Mouse (Mus musculus) macrophage (primary cell): ENCODE results near the gene Kat6b. TPM values are rescaled to one million over a fixed set of nuclear protein-coding genes. Genes with fewer than 3 reads are reported as not detected.
A peak's percentile ranks its signal among the peaks of the same experiment; 100 is the strongest.
"Not testable (repeated sequence)": the region's sequence is repeated elsewhere in the genome, so short reads cannot be mapped to it uniquely, and the experiment has no call there.

Experiments used
- H3K27ac ChIP-seq: fragments of 350-480 bp; formaldehyde crosslinking; 2 replicates; pipeline ENCODE4 v1.9.0; 2021
- H3K36me3 ChIP-seq: fragments of 350-480 bp; formaldehyde crosslinking; 2 replicates; pipeline ENCODE4 v1.9.0; 2021; ENCODE audit errors: inconsistent target
- H3K4me3 ChIP-seq: fragments of 350-480 bp; formaldehyde crosslinking; 2 replicates; pipeline ENCODE4 v1.9.0; 2021; ENCODE audit errors: inconsistent target
- H3K79me2 ChIP-seq: fragments of 350-480 bp; formaldehyde crosslinking; 2 replicates; pipeline ENCODE4 v1.9.0; 2021; ENCODE audit errors: inconsistent target
- WGBS: methylation state at CpG from one replicate; pipeline ENCODE4 v1.1.7; 2026; ENCODE audit warnings: inconsistent platforms; ENCODE audit not compliant: missing documents; 5-methylcytosine and 5-hydroxymethylcytosine counted together
- polyA plus RNA-seq: library from polyadenylated mRNA; stranded (reverse); fragments of 250-400 nt; gene quantifications from 3 replicates; pipeline ENCODE4 v1.2.4, GENCODE M21; 2018; ENCODE audit warnings: inconsistent platforms

Kat6b gene
- polyA plus RNA-seq, 1 experiment from 2014 or later = 10.1 TPM

GRCm38 (mm10) chr14:21636548-21636947 lies 155.3 kb downstream of the Kat6b start:
- Histone ChIP-seq H3K27ac (no peak overlapping the region), H3K79me2 (no peaks in the 10 kb centered on the region), H3K36me3 (no peaks in the 10 kb centered on the region), H3K4me3 (no peak overlapping the region)
- WGBS = 73% methylated on average over 6 of the region's 6 CpGs

- Histone ChIP-seq H3K79me2 (no peaks in the 10 kb centered on the region), H3K4me3 (no peak overlapping the region), H3K27ac (no peak overlapping the region), H3K36me3 (no peaks in the 10 kb centered on the region)
- WGBS = 92% methylated on average over 3 of the region's 4 CpGs
Observed at GRCm38 (mm10) chr14:21640806-21641435, 159.7 kb downstream of the Kat6b start.

GRCm38 (mm10) chr14:21653813-21654212 lies 172.6 kb downstream of the Kat6b start:
- H3K4me3 ChIP-seq = no peak overlapping the region
- H3K36me3 ChIP-seq = no peaks in the 10 kb centered on the region
- H3K79me2 ChIP-seq = no peaks in the 10 kb centered on the region
- H3K27ac ChIP-seq = no peak overlapping the region
- 20% methylated on average over 2 of the region's 2 CpGs for WGBS

- no peak overlapping the region for H3K27ac ChIP-seq
- 93% methylated on average over 13 of the region's 13 CpGs for WGBS
- no peaks in the 10 kb centered on the region for H3K79me2 ChIP-seq
- no peaks in the 10 kb centered on the region for H3K36me3 ChIP-seq
- H3K4me3 ChIP-seq = no peak overlapping the region
Observed at GRCm38 (mm10) chr14:21659155-21659554, 177.9 kb downstream of the Kat6b start.

GRCm38 (mm10) chr14:21659652-21660051 lies 178.4 kb downstream of the Kat6b start:
- Histone ChIP-seq H3K27ac (no peak overlapping the region), H3K79me2 (no peaks in the 10 kb centered on the region), H3K36me3 (no peaks in the 10 kb centered on the region), H3K4me3 (no peak overlapping the region)
- 39% methylated on average over 5 of the region's 5 CpGs for WGBS

GRCm38 (mm10) chr14:21662465-21663142 lies 181.4 kb downstream of the Kat6b start:
- H3K36me3 ChIP-seq = no peaks in the 10 kb centered on the region
- H3K27ac ChIP-seq = no peak overlapping the region
- H3K79me2 ChIP-seq = no peaks in the 10 kb centered on the region
- 80% methylated on average over 8 of the region's 8 CpGs for WGBS
- H3K4me3 ChIP-seq = no peak overlapping the region

GRCm38 (mm10) chr14:21669218-21669617 lies 188.0 kb downstream of the Kat6b start:
- 0 out of 2 replicates have a peak, but pooled peaks cover 6% of the 10 kb centered on the region for H3K36me3 ChIP-seq
- H3K79me2 ChIP-seq = no peaks in the 10 kb centered on the region
- H3K27ac ChIP-seq = no peak overlapping the region
- no peak overlapping the region for H3K4me3 ChIP-seq
- 92% methylated on average over 11 of the region's 11 CpGs for WGBS

GRCm38 (mm10) chr14:21669633-21670421 lies 188.6 kb downstream of the Kat6b start:
- Histone ChIP-seq H3K79me2 (no peaks in the 10 kb centered on the region), H3K27ac (no peak overlapping the region), H3K36me3 (0 out of 2 replicates have a peak, but pooled peaks cover 6% of the 10 kb centered on the region), H3K4me3 (no peak overlapping the region)
- WGBS = 96% methylated on average over 11 of the region's 11 CpGs

GRCm38 (mm10) chr14:21670422-21671006 lies 189.3 kb downstream of the Kat6b start:
- not testable (repeated sequence) for H3K36me3 ChIP-seq, H3K27ac ChIP-seq, H3K79me2 ChIP-seq, H3K4me3 ChIP-seq
- WGBS = 95% methylated on average over 15 of the region's 15 CpGs

GRCm38 (mm10) chr14:21673100-21673499 lies 191.9 kb downstream of the Kat6b start:
- Histone ChIP-seq H3K79me2 (no peaks in the 10 kb centered on the region), H3K36me3 (0 out of 2 replicates have a peak, but pooled peaks cover 6% of the 10 kb centered on the region), H3K27ac (0 out of 2 replicates have a peak overlapping the region, but pooled peaks have one; percentile 25), H3K4me3 (no peak overlapping the region)
- 96% methylated on average over 4 of the region's 4 CpGs for WGBS

GRCm38 (mm10) chr14:21674471-21674870 lies 193.2 kb downstream of the Kat6b start:
- H3K27ac ChIP-seq = no peak overlapping the region
- H3K4me3 ChIP-seq = no peak overlapping the region
- WGBS = 40% methylated on average over 5 of the region's 5 CpGs
- H3K79me2 ChIP-seq = no peaks in the 10 kb centered on the region
- no peaks in the 10 kb centered on the region for H3K36me3 ChIP-seq

- no peaks in the 10 kb centered on the region for H3K36me3 ChIP-seq
- 79% methylated on average over 2 of the region's 2 CpGs for WGBS
- no peak overlapping the region for H3K4me3 ChIP-seq
- H3K27ac ChIP-seq = no peak overlapping the region
- no peaks in the 10 kb centered on the region for H3K79me2 ChIP-seq
Observed at GRCm38 (mm10) chr14:21676223-21676622, 195.0 kb downstream of the Kat6b start.

GRCm38 (mm10) chr14:21678509-21679285 lies 197.5 kb downstream of the Kat6b start:
- H3K4me3 ChIP-seq = no peak overlapping the region
- H3K27ac ChIP-seq = no peak overlapping the region
- no peaks in the 10 kb centered on the region for H3K36me3 ChIP-seq
- no peaks in the 10 kb centered on the region for H3K79me2 ChIP-seq
- whole genome bisulfite sequencing = 45% methylated on average over 6 of the region's 7 CpGs

- 25% methylated on average over 8 of the region's 8 CpGs for WGBS
- Histone ChIP-seq H3K36me3 (no peaks in the 10 kb centered on the region), H3K79me2 (no peaks in the 10 kb centered on the region), H3K4me3 (no peak overlapping the region), H3K27ac (no peak overlapping the region)
Observed at GRCm38 (mm10) chr14:21679631-21680201, 198.5 kb downstream of the Kat6b start.
